Mouse (Mus musculus): ENCODE data around the gene Gpr35. TPM values are rescaled to one million over a fixed set of nuclear protein-coding genes. Genes with fewer than 3 reads are reported as not detected.

Gene Gpr35
- polyA plus RNA-seq, 1 experiment from 2014 or later: 0.09 TPM

DNA sequence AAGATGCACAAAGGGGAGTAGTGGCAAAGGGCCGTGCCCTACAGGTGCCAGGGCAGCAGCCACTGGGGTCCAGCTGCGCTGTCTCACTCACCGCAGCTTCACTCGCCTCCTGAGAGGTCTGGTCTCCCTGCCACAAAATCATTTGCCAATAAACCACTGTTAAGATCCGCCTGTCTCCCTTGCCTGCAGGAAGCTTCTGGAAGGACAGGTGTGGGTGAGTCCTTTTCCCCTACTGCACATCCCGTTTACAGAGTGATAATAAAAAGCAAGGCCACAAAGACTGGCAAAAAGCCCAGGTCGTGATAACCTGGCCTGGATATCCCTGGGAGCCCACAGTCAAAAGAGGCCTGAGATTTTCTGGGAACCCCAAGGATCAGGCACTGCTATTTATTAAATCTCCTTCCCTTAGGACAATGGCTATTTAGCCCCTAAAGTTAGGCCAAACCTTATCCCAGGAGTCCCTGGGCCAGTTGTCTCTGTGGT is 61.5 kb downstream of the Gpr35 start:
- Histone ChIP-seq H3K36me3 (ENCODE audit: control insufficient read depth, insufficient read depth, low read length) (no peaks in the 10 kb centered on the region), H3K4me3 (ENCODE audit: low read depth, low read length) (no peak overlapping the region), H3K4me1 (ENCODE audit: control insufficient read depth, insufficient read depth, low read length) (peaks cover 7% of the 10 kb centered on the region), H3K9me3 (replicated peaks; ENCODE audit: control insufficient read depth, low read length) (no peaks in the 10 kb centered on the region), H3K9ac (ENCODE audit: low read depth, low read length) (no peak overlapping the region), H3K4me2 (no peak overlapping the region), H3K27ac (ENCODE audit: low read depth, low read length) (no peak overlapping the region), H3K27me3 (ENCODE audit: control insufficient read depth, insufficient read depth, low read length) (peaks cover 3% of the 10 kb centered on the region; the same call in 1 of the 2 replicates)
- WGBS (ENCODE audit: insufficient replicate concordance): 71% methylated on average over 7 of the region's 7 CpGs
- no peak for ATAC-seq (replicated peaks; ENCODE audit: insufficient number of reproducible peaks, low FRiP score, low TSS enrichment)

DNA sequence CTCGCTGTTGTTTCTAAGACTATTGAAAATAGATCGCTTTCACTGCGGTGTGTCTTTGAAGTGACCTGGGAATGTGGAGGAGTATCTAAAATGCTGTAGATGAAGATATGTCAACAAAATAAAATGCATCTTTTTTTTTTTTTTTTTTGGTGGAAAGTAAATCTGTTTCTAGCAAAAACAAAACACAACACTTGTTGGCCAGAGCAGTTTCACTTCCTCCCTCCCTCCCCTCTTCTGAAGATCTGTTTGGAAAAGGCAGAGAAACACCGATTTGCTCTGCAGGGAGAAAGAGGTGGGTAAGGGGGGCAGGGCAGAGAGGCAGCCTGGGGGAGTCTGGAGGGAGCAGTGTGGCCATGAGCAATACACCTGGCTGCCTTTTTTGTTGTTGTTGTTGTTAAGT is 62.7 kb downstream of the Gpr35 start:
- H3K4me2 ChIP-seq: no peak overlapping the region
- H3K4me1 ChIP-seq (ENCODE audit: control insufficient read depth, insufficient read depth, low read length): peaks cover 7% of the 10 kb centered on the region
- H3K27me3 ChIP-seq (ENCODE audit: control insufficient read depth, insufficient read depth, low read length): no peaks in the 10 kb centered on the region
- H3K27ac ChIP-seq (ENCODE audit: low read depth, low read length): no peak overlapping the region
- no peak overlapping the region for H3K9ac ChIP-seq (ENCODE audit: low read depth, low read length)
- 78% methylated on average over 4 of the region's 4 CpGs for WGBS (ENCODE audit: insufficient replicate concordance)
- H3K36me3 ChIP-seq (ENCODE audit: control insufficient read depth, insufficient read depth, low read length): no peaks in the 10 kb centered on the region
- no peak for ATAC-seq (replicated peaks; ENCODE audit: insufficient number of reproducible peaks, low FRiP score, low TSS enrichment)
- no peaks in the 10 kb centered on the region for H3K9me3 ChIP-seq (replicated peaks; ENCODE audit: control insufficient read depth, low read length)
- H3K4me3 ChIP-seq (ENCODE audit: low read depth, low read length): no peak overlapping the region

DNA sequence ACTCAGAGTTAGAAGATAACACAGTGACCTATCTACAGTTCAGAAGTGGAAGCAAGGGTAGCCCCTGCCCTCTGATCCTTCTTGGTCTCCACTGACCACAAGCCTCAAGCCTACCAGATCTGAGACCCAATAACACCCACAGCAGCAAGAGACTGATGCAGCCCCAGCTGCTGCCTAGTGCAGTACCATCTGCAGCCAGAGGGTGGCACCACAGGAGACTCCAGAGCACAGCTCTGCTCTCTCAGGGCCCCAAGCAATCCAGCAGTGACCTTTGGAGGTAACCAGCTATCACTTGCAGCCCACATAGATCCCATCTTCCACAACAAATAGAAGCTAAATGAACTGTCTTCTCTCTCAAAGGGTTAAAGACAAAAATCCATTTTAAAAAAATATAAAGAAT is 63.8 kb downstream of the Gpr35 start:
- Histone ChIP-seq H3K27ac (ENCODE audit: low read depth, low read length) (no peak overlapping the region), H3K4me1 (ENCODE audit: control insufficient read depth, insufficient read depth, low read length) (peaks cover 1% of the 10 kb centered on the region), H3K9me3 (replicated peaks; ENCODE audit: control insufficient read depth, low read length) (no peaks in the 10 kb centered on the region), H3K9ac (ENCODE audit: low read depth, low read length) (no peak overlapping the region), H3K4me3 (ENCODE audit: low read depth, low read length) (no peak overlapping the region), H3K36me3 (ENCODE audit: control insufficient read depth, insufficient read depth, low read length) (no peaks in the 10 kb centered on the region), H3K27me3 (ENCODE audit: control insufficient read depth, insufficient read depth, low read length) (no peaks in the 10 kb centered on the region), H3K4me2 (no peak overlapping the region)
- no peak for ATAC-seq (replicated peaks; ENCODE audit: insufficient number of reproducible peaks, low FRiP score, low TSS enrichment)

DNA sequence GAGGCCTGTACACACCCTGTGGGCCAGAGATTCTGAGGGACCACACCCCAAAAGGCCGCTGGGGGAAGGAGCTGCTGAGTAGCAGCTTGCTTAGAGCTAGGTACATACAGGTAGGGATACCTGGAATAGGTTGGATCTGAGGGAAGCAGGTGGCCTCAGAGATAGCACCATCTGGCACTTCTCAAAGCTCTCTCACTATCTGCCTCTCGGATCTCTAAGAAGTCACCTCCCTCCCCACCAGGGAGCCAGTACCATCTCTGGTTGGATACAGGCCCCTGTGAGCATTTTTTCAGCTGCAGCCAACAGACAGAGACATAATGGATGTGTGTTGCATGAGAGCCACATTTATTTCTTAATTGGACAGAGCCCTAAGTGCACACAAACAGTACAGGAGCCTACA is 64.5 kb downstream of the Gpr35 start:
- no peaks in the 10 kb centered on the region for H3K9me3 ChIP-seq (replicated peaks; ENCODE audit: control insufficient read depth, low read length)
- no peak overlapping the region for H3K27ac ChIP-seq (ENCODE audit: low read depth, low read length)
- H3K27me3 ChIP-seq (ENCODE audit: control insufficient read depth, insufficient read depth, low read length): peaks cover under 1% of the 10 kb centered on the region
- no peaks in the 10 kb centered on the region for H3K36me3 ChIP-seq (ENCODE audit: control insufficient read depth, insufficient read depth, low read length)
- 35% methylated on average over 2 of the region's 2 CpGs for WGBS (ENCODE audit: insufficient replicate concordance)
- ATAC-seq (replicated peaks; ENCODE audit: insufficient number of reproducible peaks, low FRiP score, low TSS enrichment): no peak
- no peak overlapping the region for H3K4me2 ChIP-seq
- H3K4me1 ChIP-seq (ENCODE audit: control insufficient read depth, insufficient read depth, low read length): no peaks in the 10 kb centered on the region
- H3K4me3 ChIP-seq (ENCODE audit: low read depth, low read length): no peak overlapping the region
- no peak overlapping the region for H3K9ac ChIP-seq (ENCODE audit: low read depth, low read length)

DNA sequence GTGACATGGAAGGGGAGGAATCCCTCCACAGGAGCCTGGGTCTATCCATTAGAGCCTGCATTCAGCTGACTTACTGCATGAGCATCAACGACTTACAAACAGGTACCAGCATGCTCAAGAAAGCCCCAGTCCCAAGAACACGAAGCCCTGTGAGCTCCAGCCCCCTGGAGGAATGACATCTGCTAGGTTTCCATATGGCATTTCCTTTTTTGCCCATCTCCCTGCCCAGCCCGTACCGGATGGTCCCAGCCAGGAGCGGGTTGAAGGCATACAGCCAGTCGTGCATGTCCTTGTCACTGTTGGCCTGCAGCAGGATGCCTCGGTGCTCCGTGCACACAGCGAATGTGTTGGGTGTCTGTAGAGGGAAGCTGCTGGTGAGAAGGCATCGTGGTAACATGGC is 68.1 kb downstream of the Gpr35 start:
- no peak overlapping the region for H3K4me3 ChIP-seq (ENCODE audit: low read depth, low read length)
- H3K36me3 ChIP-seq (ENCODE audit: control insufficient read depth, insufficient read depth, low read length): no peaks in the 10 kb centered on the region
- no peak overlapping the region for H3K9ac ChIP-seq (ENCODE audit: low read depth, low read length)
- no peak overlapping the region for H3K4me2 ChIP-seq
- ATAC-seq (replicated peaks; ENCODE audit: insufficient number of reproducible peaks, low FRiP score, low TSS enrichment): no peak
- H3K4me1 ChIP-seq (ENCODE audit: control insufficient read depth, insufficient read depth, low read length): no peaks in the 10 kb centered on the region
- WGBS (ENCODE audit: insufficient replicate concordance): 81% methylated on average over 10 of the region's 10 CpGs
- peaks cover 6% of the 10 kb centered on the region for H3K27me3 ChIP-seq (ENCODE audit: control insufficient read depth, insufficient read depth, low read length)
- no peak overlapping the region for H3K27ac ChIP-seq (ENCODE audit: low read depth, low read length)
- no peaks in the 10 kb centered on the region for H3K9me3 ChIP-seq (replicated peaks; ENCODE audit: control insufficient read depth, low read length)

DNA sequence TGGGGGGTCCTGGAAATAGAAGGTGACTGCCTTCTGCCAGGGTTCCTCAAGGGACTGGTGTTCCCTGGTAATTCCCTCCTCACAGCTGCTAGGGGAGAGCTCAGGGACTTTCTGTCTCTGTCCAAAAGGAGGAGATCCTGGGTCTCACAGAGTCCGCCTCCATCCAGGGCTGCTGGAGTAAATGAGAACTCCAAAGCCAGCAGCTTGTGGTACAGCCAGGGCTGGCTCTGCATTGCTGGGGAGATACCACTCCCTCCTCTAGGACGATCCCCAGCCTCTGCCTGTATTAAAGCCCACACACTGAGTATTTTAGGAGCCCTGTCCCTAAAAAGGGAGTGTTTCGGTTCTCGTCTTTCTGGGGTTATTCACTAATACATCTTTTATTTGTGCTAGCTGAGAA is 69.9 kb downstream of the Gpr35 start:
- ATAC-seq (replicated peaks; ENCODE audit: insufficient number of reproducible peaks, low FRiP score, low TSS enrichment): no peak
- Histone ChIP-seq H3K27ac (ENCODE audit: low read depth, low read length) (no peak overlapping the region), H3K4me3 (ENCODE audit: low read depth, low read length) (no peak overlapping the region), H3K9me3 (replicated peaks; ENCODE audit: control insufficient read depth, low read length) (no peaks in the 10 kb centered on the region), H3K9ac (ENCODE audit: low read depth, low read length) (no peak overlapping the region), H3K27me3 (ENCODE audit: control insufficient read depth, insufficient read depth, low read length) (peaks cover 6% of the 10 kb centered on the region), H3K4me2 (no peak overlapping the region), H3K4me1 (ENCODE audit: control insufficient read depth, insufficient read depth, low read length) (no peaks in the 10 kb centered on the region), H3K36me3 (ENCODE audit: control insufficient read depth, insufficient read depth, low read length) (no peaks in the 10 kb centered on the region)
- 78% methylated on average over 4 of the region's 4 CpGs for WGBS (ENCODE audit: insufficient replicate concordance)

DNA sequence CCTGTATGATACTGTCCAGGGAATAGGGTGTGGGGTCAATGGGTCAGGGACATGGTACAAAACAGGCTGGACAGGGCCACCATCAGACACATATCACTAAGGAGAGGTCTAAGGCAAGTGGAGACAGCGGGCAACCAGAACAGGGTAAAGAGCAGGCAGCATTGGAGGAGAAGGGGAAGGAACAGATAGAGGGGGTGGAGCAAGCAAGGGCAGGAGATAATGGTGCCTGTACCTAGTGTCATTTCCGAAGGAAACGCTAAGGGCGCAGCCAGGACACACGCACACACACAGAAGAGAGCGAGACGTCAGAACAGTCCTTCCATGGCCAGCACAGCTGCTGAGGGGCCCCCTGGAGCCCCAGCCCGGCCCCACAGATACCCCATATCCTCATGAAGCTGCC is 75.9 kb downstream of the Gpr35 start:
- Histone ChIP-seq H3K4me3 (ENCODE audit: low read depth, low read length) (no peak overlapping the region), H3K9ac (ENCODE audit: low read depth, low read length) (no peak overlapping the region), H3K4me1 (ENCODE audit: control insufficient read depth, insufficient read depth, low read length) (no peaks in the 10 kb centered on the region), H3K27ac (ENCODE audit: low read depth, low read length) (no peak overlapping the region), H3K27me3 (ENCODE audit: control insufficient read depth, insufficient read depth, low read length) (peaks cover 3% of the 10 kb centered on the region; the same call in 1 of the 2 replicates), H3K36me3 (ENCODE audit: control insufficient read depth, insufficient read depth, low read length) (no peaks in the 10 kb centered on the region), H3K9me3 (replicated peaks; ENCODE audit: control insufficient read depth, low read length) (no peaks in the 10 kb centered on the region), H3K4me2 (no peak overlapping the region)
- ATAC-seq (replicated peaks; ENCODE audit: insufficient number of reproducible peaks, low FRiP score, low TSS enrichment): 0 out of 2 replicates have a peak, but pooled peaks have one; percentile 40
- 69% methylated on average over 8 of the region's 8 CpGs for WGBS (ENCODE audit: insufficient replicate concordance)

DNA sequence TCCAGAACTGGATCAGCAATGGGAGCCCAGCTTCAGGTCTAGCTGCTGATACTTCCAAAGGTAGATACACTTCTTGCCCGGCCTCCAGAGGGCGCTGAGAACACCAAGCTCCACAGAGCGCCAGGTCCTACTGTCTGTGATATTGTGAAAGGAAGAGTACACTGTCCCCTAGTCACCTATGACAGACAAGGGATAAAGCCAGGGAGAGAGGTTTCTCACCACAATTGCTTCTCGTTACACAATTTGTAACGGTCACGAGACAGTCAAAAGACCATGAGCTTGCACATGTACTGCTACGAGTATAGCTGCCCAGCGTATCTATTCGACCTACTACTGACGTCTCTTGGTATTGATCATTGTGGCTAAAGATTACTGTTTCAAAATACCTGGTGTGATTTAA is 78.7 kb downstream of the Gpr35 start:
- Histone ChIP-seq H3K9ac (ENCODE audit: low read depth, low read length) (no peak overlapping the region), H3K4me2 (no peak overlapping the region), H3K9me3 (replicated peaks; ENCODE audit: control insufficient read depth, low read length) (no peaks in the 10 kb centered on the region), H3K4me3 (ENCODE audit: low read depth, low read length) (no peak overlapping the region), H3K27ac (ENCODE audit: low read depth, low read length) (no peak overlapping the region), H3K4me1 (ENCODE audit: control insufficient read depth, insufficient read depth, low read length) (peaks cover 7% of the 10 kb centered on the region; the same call in 1 of the 2 replicates), H3K36me3 (ENCODE audit: control insufficient read depth, insufficient read depth, low read length) (no peaks in the 10 kb centered on the region), H3K27me3 (ENCODE audit: control insufficient read depth, insufficient read depth, low read length) (no peaks in the 10 kb centered on the region)
- no peak for ATAC-seq (replicated peaks; ENCODE audit: insufficient number of reproducible peaks, low FRiP score, low TSS enrichment)
- 86% methylated on average over 10 of the region's 10 CpGs for WGBS (ENCODE audit: insufficient replicate concordance)

DNA sequence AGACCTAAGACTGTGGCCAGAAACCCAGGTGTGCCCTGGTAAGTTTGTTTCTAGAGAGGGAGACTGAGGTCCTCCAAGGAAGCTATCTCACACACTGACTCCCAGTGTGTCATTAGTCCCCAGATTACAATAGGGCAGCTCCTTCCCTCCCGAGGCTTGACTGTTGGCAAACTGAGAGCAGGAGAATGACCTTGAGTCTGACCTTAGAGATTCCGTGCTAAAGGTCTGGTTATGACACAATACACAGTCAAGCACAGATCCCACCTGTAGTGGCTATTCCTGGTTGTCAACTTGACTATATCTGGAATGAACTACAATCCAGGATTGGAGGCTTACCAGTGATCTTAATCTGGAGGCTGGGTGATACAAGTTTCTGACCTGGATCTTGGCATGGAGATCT is 79.4 kb downstream of the Gpr35 start:
- Histone ChIP-seq H3K27ac (ENCODE audit: low read depth, low read length) (no peak overlapping the region), H3K36me3 (ENCODE audit: control insufficient read depth, insufficient read depth, low read length) (no peaks in the 10 kb centered on the region), H3K4me2 (no peak overlapping the region), H3K27me3 (ENCODE audit: control insufficient read depth, insufficient read depth, low read length) (no peaks in the 10 kb centered on the region), H3K9me3 (replicated peaks; ENCODE audit: control insufficient read depth, low read length) (no peaks in the 10 kb centered on the region), H3K4me3 (ENCODE audit: low read depth, low read length) (no peak overlapping the region), H3K4me1 (ENCODE audit: control insufficient read depth, insufficient read depth, low read length) (peaks cover 12% of the 10 kb centered on the region; the same call in 1 of the 2 replicates), H3K9ac (ENCODE audit: low read depth, low read length) (no peak overlapping the region)
- ATAC-seq (replicated peaks; ENCODE audit: insufficient number of reproducible peaks, low FRiP score, low TSS enrichment): no peak
- WGBS (ENCODE audit: insufficient replicate concordance): 59% methylated on average over 2 of the region's 2 CpGs
